ENCODE assay signal across 21 mouse cellular contexts in genomic region chr2:33395053-33395452, GRCm38 (mm10). TPM values are rescaled to one million over a fixed set of nuclear protein-coding genes. Genes with fewer than 3 reads are reported as not detected.
DNase-seq lines count a peak whose midpoint lies in the region; ATAC-seq lines count a peak whose summit lies in the region.
"Had no signal": no experiment of that assay in that cellular context is flagged by ENCODE, and none has a peak within 500 bp of the region (broad histone marks: within the 10 kb centered on the region; RNA-seq: fewer than 3 reads in every experiment).

No protein-coding gene starts in this region.

- no peaks in the 10 kb centered on the region for H3K27me3 ChIP-seq in heart, embryonic 10.5 days (ENCODE audit: insufficient read depth, poor library complexity, severe bottlenecking)
- H3K27me3 ChIP-seq in heart, embryonic 12.5 days (replicated peaks) = no peaks in the 10 kb centered on the region
- no peaks in the 10 kb centered on the region for H3K27me3 ChIP-seq in midbrain, embryonic 11.5 days (ENCODE audit: control insufficient read depth, insufficient read depth, low read length)
- no peaks in the 10 kb centered on the region for H3K27me3 ChIP-seq in midbrain, embryonic 16.5 days (ENCODE audit: control insufficient read depth, insufficient read depth, low read depth, low read length)
- H3K27me3 ChIP-seq: CH12.LX, Patski had no signal

- no peak overlapping the region for H3K4me2 ChIP-seq in heart, embryonic 12.5 days
- H3K4me2 ChIP-seq in midbrain, embryonic 11.5 days = no peak overlapping the region
- no peak overlapping the region for H3K4me2 ChIP-seq in midbrain, embryonic 16.5 days (ENCODE audit: low read length)

- H3K9me3 ChIP-seq in heart, embryonic 10.5 days = no peaks in the 10 kb centered on the region
- H3K9me3 ChIP-seq in heart, embryonic 12.5 days (replicated peaks) = 0 out of 2 replicates have a peak, but pooled peaks cover 2% of the 10 kb centered on the region
- no peaks in the 10 kb centered on the region for H3K9me3 ChIP-seq in midbrain, embryonic 11.5 days (ENCODE audit: control insufficient read depth, low read length)
- no peaks in the 10 kb centered on the region; the same call in 1 of the 2 replicates for H3K9me3 ChIP-seq in midbrain, embryonic 16.5 days (replicated peaks; ENCODE audit: control insufficient read depth, low read length, poor library complexity, severe bottlenecking)
- H3K9me3 ChIP-seq: G1E had no signal

- H3K4me1 ChIP-seq in heart, embryonic 10.5 days = no peaks in the 10 kb centered on the region
- no peaks in the 10 kb centered on the region for H3K4me1 ChIP-seq in heart, embryonic 12.5 days (replicated peaks)
- no peaks in the 10 kb centered on the region for H3K4me1 ChIP-seq in midbrain, embryonic 11.5 days (ENCODE audit: control insufficient read depth, insufficient read depth, low read length)
- H3K4me1 ChIP-seq in midbrain, embryonic 16.5 days (ENCODE audit: control insufficient read depth, insufficient read depth, low read length) = peaks cover 8% of the 10 kb centered on the region; the same call in 1 of the 2 replicates

- H3K9ac ChIP-seq in heart, embryonic 12.5 days = no peak overlapping the region
- H3K9ac ChIP-seq in midbrain, embryonic 11.5 days (ENCODE audit: low read length) = no peak overlapping the region
- no peak overlapping the region for H3K9ac ChIP-seq in midbrain, embryonic 16.5 days (ENCODE audit: low read depth, low read length)

- no peak overlapping the region for H3K4me3 ChIP-seq in heart, embryonic 10.5 days
- no peak overlapping the region for H3K4me3 ChIP-seq in heart, embryonic 12.5 days
- H3K4me3 ChIP-seq in midbrain, embryonic 11.5 days (ENCODE audit: low read depth, low read length) = no peak overlapping the region
- H3K4me3 ChIP-seq in midbrain, embryonic 16.5 days (ENCODE audit: low read depth, low read length) = no peak overlapping the region

- ATAC-seq in heart, embryonic 12.5 days (ENCODE audit: insufficient number of reproducible peaks, low FRiP score) = no peak
- ATAC-seq in midbrain, embryonic 11.5 days (ENCODE audit: low FRiP score) = no peak
- ATAC-seq in midbrain, embryonic 16.5 days = no peak
- ATAC-seq: activated CD4-positive, CD25-positive, alpha-beta regulatory T cell, adult 4 months; CD4-positive, CD25-positive, alpha-beta regulatory T cell, adult 4 months; Patski had no signal

- peak; percentile 60 for DNase-seq in heart, adult 11 months
- no peak for DNase-seq in heart, adult 8-10 months (ENCODE audit: low spot score)
- peak; percentile 24 for DNase-seq in heart, embryonic 10.5 days (ENCODE audit: low spot score)
- DNase-seq in midbrain, embryonic 11.5 days (ENCODE audit: low spot score, missing footprints) = peak; percentile 75
- DNase-seq: adrenal gland, adult 2 months; adrenal gland, adult 8-10 months; adrenal gland, postnatal 10 days; adrenal gland, postnatal 14 days; adrenal gland, postnatal 25 days; adrenal gland, postnatal 36 days; B cell, adult 2 months; cerebellum, adult 11 months; cerebellum, adult 11-12 months; cerebellum, adult 18-20 months had no signal

- H3K27ac ChIP-seq in heart, embryonic 10.5 days = no peak overlapping the region
- H3K27ac ChIP-seq in heart, embryonic 12.5 days (ENCODE audit: poor library complexity, severe bottlenecking) = no peak overlapping the region
- no peak overlapping the region for H3K27ac ChIP-seq in midbrain, embryonic 11.5 days (ENCODE audit: low read depth, low read length)
- no peak overlapping the region for H3K27ac ChIP-seq in midbrain, embryonic 16.5 days (ENCODE audit: low read length)

- no peaks in the 10 kb centered on the region for H3K36me3 ChIP-seq in heart, embryonic 10.5 days
- H3K36me3 ChIP-seq in heart, embryonic 12.5 days = no peaks in the 10 kb centered on the region
- H3K36me3 ChIP-seq in midbrain, embryonic 11.5 days (ENCODE audit: control insufficient read depth, insufficient read depth, low read length) = no peaks in the 10 kb centered on the region
- no peaks in the 10 kb centered on the region for H3K36me3 ChIP-seq in midbrain, embryonic 16.5 days (ENCODE audit: control insufficient read depth, insufficient read depth, low read length)
- H3K36me3 ChIP-seq: G1E had no signal

- WGBS in heart, embryonic 10.5 days = 75% methylated on average over 2 of the region's 2 CpGs
- 80% methylated on average over 2 of the region's 2 CpGs for WGBS in heart, embryonic 12.5 days
- WGBS in midbrain, embryonic 11.5 days = 89% methylated on average over 2 of the region's 2 CpGs
- WGBS in midbrain, embryonic 16.5 days = 95% methylated on average over 2 of the region's 2 CpGs

RNA-seq across cellular contexts. Expression of gene Ralgps1, which starts 23.8 kb away (rescaled TPM):
- 1 to 10 TPM; 6.2 to 7.0 (median 6.4) TPM for total RNA-seq in heart, adult 8-10 months (2022)
- polyA plus RNA-seq in heart, embryonic 10.5 days (2016; fragmentation: Nextera tagmentation; extraction: Ambion mirVana) = 3.8 and 6.4 TPM in 2 replicates
- 5.4 and 6.3 TPM in 2 replicates for polyA plus RNA-seq in heart, embryonic 12.5 days (2016; fragmentation: Nextera tagmentation; extraction: Ambion mirVana)
- 13.5 and 13.8 TPM in 2 replicates for polyA plus RNA-seq in midbrain, embryonic 11.5 days (2014; fragmentation: Nextera tagmentation; extraction: Ambion mirVana)
- polyA plus RNA-seq in midbrain, embryonic 16.5 days (2015; fragmentation: Nextera tagmentation; extraction: Ambion mirVana) = 48.4 and 54.3 TPM in 2 replicates

RNA-seq across cellular contexts. Expression of gene Zbtb34, which starts 36.1 kb away (rescaled TPM):
- 1 to 10 TPM; 5.6 to 6.9 (median 6.5) TPM for total RNA-seq in heart, adult 8-10 months (2022)
- 5.0 and 5.6 TPM in 2 replicates for polyA plus RNA-seq in heart, embryonic 10.5 days (2016; fragmentation: Nextera tagmentation; extraction: Ambion mirVana)
- 6.9 and 8.1 TPM in 2 replicates for polyA plus RNA-seq in heart, embryonic 12.5 days (2016; fragmentation: Nextera tagmentation; extraction: Ambion mirVana)
- polyA plus RNA-seq in midbrain, embryonic 11.5 days (2014; fragmentation: Nextera tagmentation; extraction: Ambion mirVana) = 8.0 and 8.3 TPM in 2 replicates
- 7.6 TPM in 2 replicates for polyA plus RNA-seq in midbrain, embryonic 16.5 days (2015; fragmentation: Nextera tagmentation; extraction: Ambion mirVana)
